Mouse (Mus musculus) cerebellum, adult 2 months (tissue): ENCODE measurements around the gene Tgfbr3.

Experiments
- CTCF ChIP-seq: fragments of 200-500 bp; IDR thresholded peaks from 2 replicates; pipeline ENCODE4 v1.5.1; 2011; ENCODE audit warnings: low read depth, mild to moderate bottlenecking, control low read depth, low read length, moderate library complexity, borderline replicate concordance; ENCODE audit not compliant: insufficient read depth
- POLR2A ChIP-seq: fragments of 200-500 bp; IDR thresholded peaks from 2 replicates; pipeline ENCODE4 v1.6.1; 2011; ENCODE audit warnings: low read length, control low read depth, borderline replicate concordance; ENCODE audit not compliant: insufficient read depth

GRCm38 (mm10) chr5:107103591-107103990 lies 185.8 kb downstream of the Tgfbr3 start:
- TF ChIP-seq POLR2A = no peak
- no peak for TF ChIP-seq CTCF
